Mouse (Mus musculus) limb, embryonic 12.5 days (tissue): Measurements from ENCODE around the gene Esrrb. TPM values are rescaled to one million over a fixed set of nuclear protein-coding genes. Genes with fewer than 3 reads are reported as not detected.
A peak's percentile ranks its signal among the peaks of the same experiment; 100 is the strongest.

Experiments used
- ATAC-seq: fragments of 200-750 bp; cut with Nextera tagmentation; 2 replicates; pipeline ENCODE4 v1.8.0; 2017; ENCODE audit warnings: low read depth, moderate TSS enrichment; ENCODE audit not compliant: insufficient number of reproducible peaks, insufficient read depth, low FRiP score, low TSS enrichment
- H3K27ac ChIP-seq: fragments of 300-500 bp; sonication (generic); 2 replicates; pipeline ENCODE4 v1.5.1; 2016; ENCODE audit warnings: mild to moderate bottlenecking, moderate library complexity
- H3K27me3 ChIP-seq: fragments of 300-500 bp; sonication (generic); 2 replicates; pipeline ENCODE4 v1.6.1; 2016; ENCODE audit warnings: mild to moderate bottlenecking, moderate library complexity
- H3K36me3 ChIP-seq: fragments of 300-500 bp; sonication (generic); 2 replicates; pipeline ENCODE4 v1.6.1; 2016; ENCODE audit warnings: mild to moderate bottlenecking, moderate library complexity
- H3K4me1 ChIP-seq: fragments of 300-500 bp; sonication (generic); replicated peaks from 2 replicates; pipeline ENCODE4 v1.6.1; 2016
- H3K4me2 ChIP-seq: fragments of 300-500 bp; sonication (generic); 2 replicates; pipeline ENCODE4 v1.6.1; 2016; ENCODE audit warnings: mild to moderate bottlenecking, moderate library complexity
- H3K4me3 ChIP-seq: fragments of 300-500 bp; sonication (generic); replicated peaks from 2 replicates; pipeline ENCODE4 v1.5.1; 2016; ENCODE audit warnings: mild to moderate bottlenecking
- H3K9ac ChIP-seq: fragments of 300-500 bp; sonication (generic); replicated peaks from 2 replicates; pipeline ENCODE4 v1.6.1; 2016; ENCODE audit warnings: mild to moderate bottlenecking, moderate library complexity
- H3K9me3 ChIP-seq: fragments of 300-500 bp; sonication (generic); 2 replicates; pipeline ENCODE4 v1.6.1; 2016; ENCODE audit warnings: mild to moderate bottlenecking, moderate library complexity
- WGBS: fragments of 180-500 bp; shearing (Covaris S2); methylation state at CpG from one replicate; pipeline ENCODE4 v1.1.7; 2016; 5-methylcytosine and 5-hydroxymethylcytosine counted together
- polyA plus RNA-seq: library from polyadenylated mRNA; unstranded; fragments of >200 nt; fragmentation: Nextera tagmentation; extraction: Ambion mirVana; gene quantifications from 2 replicates; pipeline ENCODE4 v1.2.1, GENCODE M21; 2016

Esrrb gene
- polyA plus RNA-seq, 1 experiment from 2014 or later: 0.74 TPM

- no peak overlapping the region for H3K4me3 ChIP-seq
- H3K27ac ChIP-seq: no peak overlapping the region
- H3K27me3 ChIP-seq: peaks cover 44% of the 10 kb centered on the region
- ATAC-seq: no peak
- no peaks in the 10 kb centered on the region for H3K36me3 ChIP-seq
- peaks cover 7% of the 10 kb centered on the region; the same call in 1 of the 2 replicates for H3K4me1 ChIP-seq
- H3K4me2 ChIP-seq: no peak overlapping the region
- WGBS: 59% methylated on average over 6 of the region's 6 CpGs
- no peak overlapping the region for H3K9ac ChIP-seq
- no peaks in the 10 kb centered on the region for H3K9me3 ChIP-seq
Observed at GRCm38 (mm10) chr12:86517721-86518120, 156.8 kb downstream of the Esrrb start.

DNA sequence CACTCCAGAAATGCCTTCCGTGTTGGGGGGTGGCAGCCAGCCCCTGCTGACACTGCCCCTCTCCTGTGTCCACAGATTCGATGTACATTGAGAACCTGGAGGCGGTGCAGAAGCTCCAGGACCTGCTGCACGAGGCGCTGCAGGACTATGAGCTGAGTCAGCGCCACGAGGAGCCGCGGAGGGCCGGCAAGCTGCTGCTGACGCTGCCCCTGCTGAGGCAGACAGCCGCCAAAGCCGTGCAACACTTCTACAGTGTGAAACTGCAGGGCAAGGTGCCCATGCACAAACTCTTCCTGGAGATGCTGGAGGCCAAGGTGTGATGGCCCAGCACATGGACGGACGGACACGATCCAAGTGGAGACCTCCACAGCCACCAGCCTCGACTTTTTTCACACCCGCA, 157.8 kb downstream of the Esrrb start:
- WGBS: 28% methylated on average over 18 of the region's 18 CpGs
- Histone ChIP-seq H3K4me3 (no peak overlapping the region), H3K27me3 (peaks cover 38% of the 10 kb centered on the region), H3K9ac (0 out of 2 replicates have a peak overlapping the region, but pooled peaks have one; percentile 0), H3K9me3 (no peaks in the 10 kb centered on the region), H3K4me1 (peaks cover 7% of the 10 kb centered on the region; the same call in 1 of the 2 replicates), H3K4me2 (no peak overlapping the region), H3K27ac (no peak overlapping the region), H3K36me3 (no peaks in the 10 kb centered on the region)
- no peak for ATAC-seq

DNA sequence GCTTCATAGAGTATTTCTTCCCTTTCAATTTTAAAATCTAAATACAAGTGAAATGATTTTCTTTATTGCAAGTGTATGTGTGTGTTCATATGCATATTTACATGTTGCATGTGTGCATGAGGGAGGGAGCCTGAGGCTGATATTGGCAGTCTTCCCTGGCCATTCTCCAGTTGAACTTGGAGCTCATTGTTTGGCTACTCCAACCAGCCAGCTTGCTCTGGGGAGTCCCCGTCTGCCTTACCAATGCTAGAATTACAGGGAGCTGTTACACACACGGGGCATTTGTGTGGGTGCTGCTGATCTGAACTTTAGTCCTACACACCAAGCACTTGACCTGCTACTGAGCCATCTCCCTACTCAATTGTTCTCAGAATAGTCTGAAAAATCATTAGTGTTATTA, 173.4 kb downstream of the Esrrb start:
- Histone ChIP-seq H3K27ac (no peak overlapping the region), H3K36me3 (no peaks in the 10 kb centered on the region), H3K27me3 (peaks cover 4% of the 10 kb centered on the region; the same call in 1 of the 2 replicates), H3K4me2 (no peak overlapping the region), H3K4me3 (no peak overlapping the region), H3K4me1 (no peaks in the 10 kb centered on the region), H3K9ac (no peak overlapping the region), H3K9me3 (no peaks in the 10 kb centered on the region)
- WGBS: 70% methylated on average over 2 of the region's 2 CpGs
- ATAC-seq: no peak

GRCm38 (mm10) chr12:86537799-86538198, 176.9 kb downstream of the Esrrb start:
- H3K9me3 ChIP-seq: no peaks in the 10 kb centered on the region
- no peaks in the 10 kb centered on the region for H3K4me1 ChIP-seq
- H3K27me3 ChIP-seq: peaks cover 4% of the 10 kb centered on the region; the same call in 1 of the 2 replicates
- no peak overlapping the region for H3K27ac ChIP-seq
- ATAC-seq: no peak
- no peak overlapping the region for H3K9ac ChIP-seq
- no peak overlapping the region for H3K4me3 ChIP-seq
- H3K36me3 ChIP-seq: no peaks in the 10 kb centered on the region
- H3K4me2 ChIP-seq: no peak overlapping the region

- H3K4me3 ChIP-seq: no peak overlapping the region
- peaks cover 4% of the 10 kb centered on the region; the same call in 1 of the 2 replicates for H3K27me3 ChIP-seq
- H3K27ac ChIP-seq: no peak overlapping the region
- ATAC-seq: no peak
- H3K4me2 ChIP-seq: no peak overlapping the region
- no peaks in the 10 kb centered on the region for H3K4me1 ChIP-seq
- 65% methylated on average over 4 of the region's 4 CpGs for WGBS
- no peaks in the 10 kb centered on the region for H3K36me3 ChIP-seq
- H3K9me3 ChIP-seq: no peaks in the 10 kb centered on the region
- no peak overlapping the region for H3K9ac ChIP-seq
Observed at GRCm38 (mm10) chr12:86538711-86539110, 177.8 kb downstream of the Esrrb start.

DNA sequence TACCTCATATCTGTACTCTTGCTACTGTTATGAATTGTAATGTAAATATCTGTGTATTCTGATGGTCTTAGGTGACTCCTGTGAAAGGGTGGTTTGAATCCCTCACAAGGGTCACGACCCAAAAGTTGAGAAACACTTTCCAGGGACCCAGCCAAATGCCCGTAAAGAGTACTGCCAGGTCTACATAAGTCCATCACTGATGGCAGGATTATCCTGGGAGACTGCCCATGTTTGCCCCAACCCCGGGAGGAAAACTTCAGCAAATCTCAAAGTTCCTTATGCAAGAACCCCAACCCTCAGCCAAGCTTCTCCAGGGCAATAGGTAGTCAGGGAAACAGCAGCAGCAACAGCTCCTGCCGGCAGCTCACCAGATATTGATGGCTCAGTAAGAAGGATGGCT, 178.6 kb downstream of the Esrrb start:
- H3K27me3 ChIP-seq: peaks cover 4% of the 10 kb centered on the region; the same call in 1 of the 2 replicates
- H3K4me3 ChIP-seq: no peak overlapping the region
- 82% methylated on average over 4 of the region's 4 CpGs for WGBS
- H3K36me3 ChIP-seq: no peaks in the 10 kb centered on the region
- ATAC-seq: no peak
- H3K27ac ChIP-seq: no peak overlapping the region
- H3K4me1 ChIP-seq: no peaks in the 10 kb centered on the region
- H3K9me3 ChIP-seq: no peaks in the 10 kb centered on the region
- H3K4me2 ChIP-seq: no peak overlapping the region
- no peak overlapping the region for H3K9ac ChIP-seq

GRCm38 (mm10) chr12:86547808-86548207, 186.9 kb downstream of the Esrrb start:
- H3K4me1 ChIP-seq: no peaks in the 10 kb centered on the region
- 29% methylated on average over 8 of the region's 8 CpGs for WGBS
- H3K9me3 ChIP-seq: no peaks in the 10 kb centered on the region
- no peak overlapping the region for H3K27ac ChIP-seq
- no peak overlapping the region for H3K4me3 ChIP-seq
- H3K36me3 ChIP-seq: no peaks in the 10 kb centered on the region
- no peak for ATAC-seq
- H3K9ac ChIP-seq: no peak overlapping the region
- no peak overlapping the region for H3K4me2 ChIP-seq
- H3K27me3 ChIP-seq: peaks cover 13% of the 10 kb centered on the region; the same call in 1 of the 2 replicates

DNA sequence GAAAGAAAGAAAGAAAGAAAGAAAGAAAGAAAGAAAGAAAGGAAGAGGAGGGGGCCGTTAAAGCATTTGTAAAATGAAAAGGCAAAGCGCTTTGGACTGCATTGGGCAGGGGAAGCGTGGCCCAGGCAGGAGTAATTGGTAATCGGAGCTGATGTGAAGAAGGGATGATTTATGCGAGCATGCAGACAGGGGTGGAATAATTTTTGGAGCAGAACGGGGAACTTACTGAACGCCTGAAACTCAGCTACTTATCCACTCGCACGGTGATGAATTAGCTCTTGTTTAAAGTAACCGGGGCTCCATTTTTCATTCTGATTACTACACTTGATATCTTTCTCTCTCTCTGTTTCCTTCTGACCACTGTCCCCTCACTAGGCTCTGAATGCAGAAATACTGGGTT, 192.1 kb downstream of the Esrrb start:
- 52% methylated on average over 10 of the region's 10 CpGs for WGBS
- Histone ChIP-seq H3K9me3 (no peaks in the 10 kb centered on the region), H3K27me3 (peaks cover 7% of the 10 kb centered on the region; the same call in 1 of the 2 replicates), H3K36me3 (no peaks in the 10 kb centered on the region), H3K4me2 (no peak overlapping the region), H3K4me3 (no peak overlapping the region), H3K9ac (no peak overlapping the region), H3K27ac (no peak overlapping the region), H3K4me1 (no peaks in the 10 kb centered on the region)
- ATAC-seq: no peak

DNA sequence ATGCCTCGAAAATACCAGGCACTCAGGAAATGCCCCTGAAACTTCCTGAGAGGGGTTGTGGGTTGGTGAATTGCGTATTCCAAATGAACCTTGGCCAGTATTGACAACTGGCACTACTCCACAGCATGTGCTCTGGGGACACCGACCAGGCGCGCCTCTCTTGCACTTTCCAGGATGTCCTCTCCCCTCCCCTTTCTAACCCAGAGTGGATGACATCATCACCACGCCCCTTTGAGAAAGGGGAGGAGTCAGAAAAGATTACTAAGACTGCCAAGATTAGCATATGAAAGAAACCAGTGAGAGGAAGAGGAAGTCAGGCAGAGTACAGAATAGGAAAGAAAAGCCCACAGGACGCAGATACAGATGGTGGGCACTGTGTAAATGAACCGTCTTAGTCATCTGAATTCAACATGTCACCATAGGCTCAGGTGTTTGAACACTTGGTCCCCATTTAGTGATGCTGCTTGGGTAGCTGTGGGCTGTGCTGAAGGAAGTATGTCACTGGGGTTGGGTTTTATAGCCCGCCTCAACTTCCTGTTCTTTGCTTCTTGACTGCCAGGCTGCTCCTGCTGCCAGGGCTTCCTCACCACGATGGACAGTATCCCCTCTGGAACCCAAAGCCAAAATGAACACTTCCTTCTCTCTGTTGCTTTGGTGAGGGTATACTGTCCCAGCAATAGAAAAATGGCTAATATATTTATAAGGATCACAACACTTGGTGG, 196.0 kb downstream of the Esrrb start:
- H3K9ac ChIP-seq: no peak overlapping the region
- no peak overlapping the region for H3K4me3 ChIP-seq
- H3K4me2 ChIP-seq: no peak overlapping the region
- H3K27me3 ChIP-seq: peaks cover 2% of the 10 kb centered on the region; the same call in 1 of the 2 replicates
- H3K27ac ChIP-seq: no peak overlapping the region
- no peak for ATAC-seq
- H3K36me3 ChIP-seq: no peaks in the 10 kb centered on the region
- no peaks in the 10 kb centered on the region for H3K9me3 ChIP-seq
- H3K4me1 ChIP-seq: no peaks in the 10 kb centered on the region
- WGBS: 49% methylated on average over 10 of the region's 10 CpGs

- H3K9ac ChIP-seq: no peak overlapping the region
- no peak for ATAC-seq
- WGBS: 88% methylated on average over 9 of the region's 9 CpGs
Observed at GRCm38 (mm10) chr12:86558889-86559288, 198.0 kb downstream of the Esrrb start.

GRCm38 (mm10) chr12:86562705-86563104, 201.8 kb downstream of the Esrrb start:
- no peak for ATAC-seq
- WGBS: 80% methylated on average over 3 of the region's 3 CpGs

More at GRCm38 (mm10) chr12:86558889-86559288, 198.0 kb downstream of the Esrrb start:
- H3K4me1 ChIP-seq: no peaks in the 10 kb centered on the region
- H3K27ac ChIP-seq: no peak overlapping the region
- no peak overlapping the region for H3K4me2 ChIP-seq
- H3K4me3 ChIP-seq: no peak overlapping the region
- no peaks in the 10 kb centered on the region for H3K27me3 ChIP-seq
- no peaks in the 10 kb centered on the region for H3K9me3 ChIP-seq
- no peaks in the 10 kb centered on the region for H3K36me3 ChIP-seq

GRCm38 (mm10) chr12:86565996-86566395, 205.1 kb downstream of the Esrrb start:
- no peak overlapping the region for H3K27ac ChIP-seq
- no peak for ATAC-seq
- no peaks in the 10 kb centered on the region for H3K36me3 ChIP-seq
- H3K9ac ChIP-seq: no peak overlapping the region
- 75% methylated on average over 5 of the region's 5 CpGs for WGBS
- no peaks in the 10 kb centered on the region for H3K4me1 ChIP-seq
- no peaks in the 10 kb centered on the region for H3K27me3 ChIP-seq
- no peaks in the 10 kb centered on the region for H3K9me3 ChIP-seq
- H3K4me3 ChIP-seq: no peak overlapping the region
- H3K4me2 ChIP-seq: no peak overlapping the region

More at GRCm38 (mm10) chr12:86562705-86563104, 201.8 kb downstream of the Esrrb start:
- H3K4me3 ChIP-seq: no peak overlapping the region
- H3K4me1 ChIP-seq: no peaks in the 10 kb centered on the region
- no peak overlapping the region for H3K9ac ChIP-seq
- no peak overlapping the region for H3K27ac ChIP-seq
- H3K9me3 ChIP-seq: no peaks in the 10 kb centered on the region
- no peaks in the 10 kb centered on the region for H3K36me3 ChIP-seq
- no peaks in the 10 kb centered on the region for H3K27me3 ChIP-seq
- H3K4me2 ChIP-seq: no peak overlapping the region
